22 mouse cellular contexts compared by ENCODE assay signal in genomic region chr6:50483426-50483825, GRCm38 (mm10). TPM values are rescaled to one million over a fixed set of nuclear protein-coding genes. Genes with fewer than 3 reads are reported as not detected.
A peak's percentile ranks its signal among the peaks of the same experiment; 100 is the strongest.
DNase-seq lines count a peak whose midpoint lies in the region; ATAC-seq and TF ChIP-seq lines count a peak whose summit lies in the region.
"Had no signal": no experiment of that assay in that cellular context is flagged by ENCODE, and none has a peak within 500 bp of the region (broad histone marks: within the 10 kb centered on the region; RNA-seq: fewer than 3 reads in every experiment).

No protein-coding gene starts in this region.

- 91% methylated on average over 3 of the region's 3 CpGs for WGBS in intestine, postnatal 0 days

- H3K27ac ChIP-seq in intestine, postnatal 0 days (ENCODE audit: low read depth, low read length) = no peak overlapping the region
- H3K27ac ChIP-seq: forebrain, embryonic 10.5 days; forebrain, embryonic 13.5 days; hindbrain, embryonic 10.5 days; hindbrain, embryonic 13.5 days; intestine, embryonic 15.5 days had no signal

- H3K9me3 ChIP-seq in intestine, postnatal 0 days (ENCODE audit: control insufficient read depth) = no peaks in the 10 kb centered on the region
- H3K9me3 ChIP-seq: forebrain, embryonic 10.5 days; forebrain, embryonic 13.5 days; hindbrain, embryonic 10.5 days; hindbrain, embryonic 13.5 days; intestine, embryonic 15.5 days had no signal

- no peaks in the 10 kb centered on the region for H3K36me3 ChIP-seq in intestine, postnatal 0 days (ENCODE audit: control insufficient read depth, insufficient read depth)
- H3K36me3 ChIP-seq: forebrain, embryonic 10.5 days; hindbrain, embryonic 10.5 days; hindbrain, embryonic 13.5 days; intestine, embryonic 15.5 days had no signal

- no peak for TF ChIP-seq CTCF in intestine, postnatal 0 days (IDR thresholded peaks at IDR 0.05; ENCODE audit: low read depth)

- H3K27me3 ChIP-seq in intestine, postnatal 0 days (replicated peaks; ENCODE audit: control insufficient read depth, insufficient read depth, low read length) = no peaks in the 10 kb centered on the region
- H3K27me3 ChIP-seq: forebrain, embryonic 13.5 days; hindbrain, embryonic 13.5 days; intestine, embryonic 15.5 days had no signal

- no peak overlapping the region for H3K4me3 ChIP-seq in intestine, postnatal 0 days (ENCODE audit: low read depth, low read length)
- H3K4me3 ChIP-seq: forebrain, embryonic 10.5 days; forebrain, embryonic 13.5 days; hindbrain, embryonic 10.5 days; hindbrain, embryonic 13.5 days; intestine, embryonic 15.5 days had no signal

- no peak overlapping the region for H3K9ac ChIP-seq in intestine, postnatal 0 days (ENCODE audit: low read depth, low read length)
- H3K9ac ChIP-seq: forebrain, embryonic 13.5 days; hindbrain, embryonic 13.5 days; intestine, embryonic 15.5 days had no signal

- ATAC-seq in frontal cortex, adult (ENCODE audit: low TSS enrichment) = peak; percentile 78; the same call in 1 of the 2 replicates
- ATAC-seq in intestine, postnatal 0 days = no peak
- ATAC-seq: activated CD4-positive, CD25-positive, alpha-beta regulatory T cell, adult 4 months; forebrain, embryonic 13.5 days; forebrain, embryonic 16.5 days; hindbrain, embryonic 16.5 days; intestine, embryonic 15.5 days had no signal

- H3K4me2 ChIP-seq in intestine, postnatal 0 days (replicated peaks; ENCODE audit: low read depth) = no peak overlapping the region
- H3K4me2 ChIP-seq: forebrain, embryonic 13.5 days; heart, embryonic 11.5 days; hindbrain, embryonic 13.5 days; intestine, embryonic 15.5 days had no signal

- DNase-seq in cerebellum, adult 11-12 months = peak; percentile 13
- no peak for DNase-seq in cerebellum, postnatal 4 days (ENCODE audit: low spot score in 2 of 2)
- no peak for DNase-seq in frontal cortex, postnatal 14 days (ENCODE audit: low spot score in 2 of 2)
- DNase-seq in layer of hippocampus, adult 9-11 months = peak; percentile 25
- DNase-seq in layer of hippocampus, postnatal 25 days (ENCODE audit: extremely low spot score in 1 of 2, low spot score in 1 of 2) = no peak
- DNase-seq: adrenal gland, adult 8-10 months; adrenal gland, postnatal 25 days; cerebellum, postnatal 10 days; cerebellum, postnatal 36 days; gastrocnemius, postnatal 25 days; heart, postnatal 36 days had no signal

- H3K4me1 ChIP-seq in intestine, postnatal 0 days (replicated peaks; ENCODE audit: control insufficient read depth, insufficient read depth, low read length) = no peaks in the 10 kb centered on the region
- H3K4me1 ChIP-seq: forebrain, embryonic 10.5 days; forebrain, embryonic 13.5 days; hindbrain, embryonic 10.5 days; hindbrain, embryonic 13.5 days; intestine, embryonic 15.5 days had no signal

RNA-seq across cellular contexts. Expression of gene Osbpl3, which starts 27.4 kb away (rescaled TPM):
- total RNA-seq in layer of hippocampus, postnatal 25 days (2021) = 10 to 100 TPM; 15.5 to 17.8 TPM
- 12.5 and 13.6 TPM in 2 replicates for polyA plus RNA-seq in intestine, postnatal 0 days (2015; fragmentation: Nextera tagmentation; extraction: Ambion mirVana)

Comparison
In these comparisons a context has a peak if more than half of its experiments do, and no peak if none do; other contexts are left out.
1. DNase-seq: peak in cerebellum, adult 11-12 months (single experiment) and layer of hippocampus, adult 9-11 months (single experiment); none in cerebellum, postnatal 4 days (0 of 2), frontal cortex, postnatal 14 days (0 of 2) and layer of hippocampus, postnatal 25 days (0 of 2).